20 mouse cellular contexts compared by ENCODE assay signal in the genomic region with DNA sequence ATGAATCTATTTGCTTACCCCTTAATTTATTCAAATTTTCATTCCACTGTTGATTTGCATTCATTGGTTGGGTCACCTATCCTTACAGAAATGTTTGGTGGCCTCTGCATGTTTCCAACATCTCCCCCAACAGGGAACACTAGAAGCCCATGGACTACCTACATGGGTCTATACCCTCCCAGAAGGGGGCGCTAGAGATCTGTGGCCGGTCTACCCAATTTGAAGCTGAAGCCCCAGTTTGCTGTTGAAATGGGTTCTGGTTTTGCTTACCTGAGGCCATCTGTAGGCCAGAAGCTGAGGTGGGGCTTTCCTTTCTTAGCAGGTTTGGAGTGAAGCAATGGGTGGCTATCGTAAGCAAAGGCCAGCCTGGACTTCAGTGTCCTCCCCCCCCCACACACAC. TPM values are rescaled to one million over a fixed set of nuclear protein-coding genes. Genes with fewer than 3 reads are reported as not detected.
DNase-seq lines count a peak whose midpoint lies in the region; ATAC-seq and TF ChIP-seq lines count a peak whose summit lies in the region.
"Had no signal": no experiment of that assay in that cellular context is flagged by ENCODE, and none has a peak within 500 bp of the region (broad histone marks: within the 10 kb centered on the region; RNA-seq: fewer than 3 reads in every experiment).

No protein-coding gene starts in this region.

- no peak for ATAC-seq in CD4-positive, CD25-positive, alpha-beta regulatory T cell, adult 4 months
- ATAC-seq in forebrain, embryonic 15.5 days (replicated peaks): no peak

- no peak overlapping the region for H3K27ac ChIP-seq in layer of hippocampus, adult 2 months
- no peak overlapping the region for H3K27ac ChIP-seq in forebrain, embryonic 15.5 days (replicated peaks)
- H3K27ac ChIP-seq in forebrain, embryonic 10.5 days: no peak overlapping the region
- H3K27ac ChIP-seq: hindbrain, embryonic 14.5 days; limb, embryonic 15.5 days; neural tube, embryonic 13.5 days had no signal

- peak; percentile 55 for TF ChIP-seq CTCF in layer of hippocampus, adult 2 months (conservative IDR thresholded peaks at IDR 0.05)

- H3K4me3 ChIP-seq in layer of hippocampus, adult 2 months: no peak overlapping the region
- H3K4me3 ChIP-seq in forebrain, embryonic 15.5 days: no peak overlapping the region
- H3K4me3 ChIP-seq in forebrain, embryonic 10.5 days: no peak overlapping the region
- H3K4me3 ChIP-seq: erythroblast, embryonic 14.5 days; limb, embryonic 15.5 days; neural tube, embryonic 13.5 days had no signal

- no peaks in the 10 kb centered on the region for H3K36me3 ChIP-seq in forebrain, embryonic 15.5 days
- no peaks in the 10 kb centered on the region for H3K36me3 ChIP-seq in forebrain, embryonic 10.5 days (replicated peaks)
- H3K36me3 ChIP-seq: limb, embryonic 15.5 days; neural tube, embryonic 13.5 days had no signal

- H3K27me3 ChIP-seq in forebrain, embryonic 15.5 days: no peaks in the 10 kb centered on the region
- no peaks in the 10 kb centered on the region for H3K27me3 ChIP-seq in forebrain, embryonic 10.5 days (ENCODE audit: poor library complexity, severe bottlenecking)
- H3K27me3 ChIP-seq: limb, embryonic 15.5 days; neural tube, embryonic 13.5 days had no signal

- 96% methylated on average over 3 of the region's 3 CpGs for whole genome bisulfite sequencing in forebrain, embryonic 15.5 days
- 88% methylated on average over 3 of the region's 3 CpGs for WGBS in forebrain, embryonic 10.5 days

- H3K4me2 ChIP-seq in forebrain, embryonic 15.5 days (replicated peaks): no peak overlapping the region
- H3K4me2 ChIP-seq: hindbrain, embryonic 14.5 days; limb, embryonic 15.5 days; neural tube, embryonic 13.5 days had no signal

- no peak overlapping the region for H3K9ac ChIP-seq in forebrain, embryonic 15.5 days (replicated peaks)
- H3K9ac ChIP-seq: hindbrain, embryonic 14.5 days; limb, embryonic 15.5 days; neural tube, embryonic 13.5 days had no signal

- no peaks in the 10 kb centered on the region for H3K4me1 ChIP-seq in forebrain, embryonic 15.5 days
- peaks cover 22% of the 10 kb centered on the region for H3K4me1 ChIP-seq in forebrain, embryonic 10.5 days

- H3K9me3 ChIP-seq in forebrain, embryonic 15.5 days: no peaks in the 10 kb centered on the region
- H3K9me3 ChIP-seq in forebrain, embryonic 10.5 days: no peaks in the 10 kb centered on the region
- H3K9me3 ChIP-seq: limb, embryonic 15.5 days; neural tube, embryonic 13.5 days had no signal

- peak; percentile 54 for DNase-seq in CD4-positive, CD25-positive, alpha-beta regulatory T cell, adult 2 months (ENCODE audit: low read depth, low spot score)
- DNase-seq in layer of hippocampus, adult 2 months (ENCODE audit: low spot score in 2 of 2): no peak
- DNase-seq in layer of hippocampus, postnatal 14 days (ENCODE audit: low spot score in 2 of 2): no peak
- peak; percentile 33 for DNase-seq in thymus, postnatal 14 days
- DNase-seq in thymus, postnatal 25 days: no peak
- no peak for DNase-seq in forebrain, embryonic 10.5 days (ENCODE audit: extremely low spot score, low spot score)
- DNase-seq: cerebellum, postnatal 10 days; kidney, adult 9 months had no signal

RNA-seq across cellular contexts. Expression of a gene that starts 17.5 kb away (rescaled TPM):
- not detected for polyA plus RNA-seq in CD4-positive, CD25-positive, alpha-beta regulatory T cell, adult 4 months (2017; shearing (Covaris generic))
- total RNA-seq in layer of hippocampus, adult 2 months (2021): not detected
- not detected for total RNA-seq in layer of hippocampus, postnatal 14 days (2021)
- polyA plus RNA-seq in forebrain, embryonic 15.5 days (2015; fragmentation: Nextera tagmentation; extraction: Ambion mirVana): not detected in 2 replicates
- polyA plus RNA-seq in forebrain, embryonic 10.5 days (2016; fragmentation: Nextera tagmentation; extraction: Ambion mirVana): not detected in 2 replicates
- total RNA-seq: granulocyte monocyte progenitor cell, adult 5-6 weeks; layer of hippocampus, adult 18-20 months; left cerebral cortex, postnatal 10 days had no signal
- polyA plus RNA-seq: erythroblast, embryonic 14.5 days; heart, postnatal 0 days; hindbrain, embryonic 14.5 days; limb, embryonic 15.5 days; midbrain, postnatal 0 days; neural tube, embryonic 13.5 days; stomach, embryonic 16.5 days had no signal

RNA-seq across cellular contexts. Expression of a gene that starts 30.9 kb away (rescaled TPM):
- 1 to 10 TPM in 1 of 2 experiments, not detected in 1; 1.3 TPM for polyA plus RNA-seq in CD4-positive, CD25-positive, alpha-beta regulatory T cell, adult 4 months (2017; shearing (Covaris generic))
- total RNA-seq in layer of hippocampus, adult 2 months (2021): 1 to 10 TPM; 1.4 to 1.8 TPM
- 1 to 10 TPM; 2.3 to 8.0 TPM for total RNA-seq in layer of hippocampus, postnatal 14 days (2021)
- polyA plus RNA-seq in forebrain, embryonic 15.5 days (2015; fragmentation: Nextera tagmentation; extraction: Ambion mirVana): 2.4 and 2.7 TPM in 2 replicates
- polyA plus RNA-seq in forebrain, embryonic 10.5 days (2016; fragmentation: Nextera tagmentation; extraction: Ambion mirVana): 1.9 and 2.0 TPM in 2 replicates

RNA-seq across cellular contexts. Expression of a gene that starts 46.3 kb away (rescaled TPM):
- not detected for polyA plus RNA-seq in CD4-positive, CD25-positive, alpha-beta regulatory T cell, adult 4 months (2017; shearing (Covaris generic))
- total RNA-seq in layer of hippocampus, adult 2 months (2021): 1 to 10 TPM; 4.1 to 4.4 TPM
- 1 to 10 TPM; 4.7 to 4.9 TPM for total RNA-seq in layer of hippocampus, postnatal 14 days (2021)
- polyA plus RNA-seq in forebrain, embryonic 15.5 days (2015; fragmentation: Nextera tagmentation; extraction: Ambion mirVana): 1.7 and 2.4 TPM in 2 replicates
- 2.3 and 3.1 TPM in 2 replicates for polyA plus RNA-seq in forebrain, embryonic 10.5 days (2016; fragmentation: Nextera tagmentation; extraction: Ambion mirVana)
- total RNA-seq: granulocyte monocyte progenitor cell, adult 5-6 weeks had no signal

Comparison
In these comparisons a context has a peak if more than half of its experiments do, and no peak if none do; other contexts are left out.
1. DNase-seq: peak in CD4-positive, CD25-positive, alpha-beta regulatory T cell, adult 2 months (single experiment) and thymus, postnatal 14 days (single experiment); none in layer of hippocampus, adult 2 months (0 of 2), layer of hippocampus, postnatal 14 days (0 of 2), thymus, postnatal 25 days (single experiment) and forebrain, embryonic 10.5 days (single experiment).